Mouse (Mus musculus) C2C12 (cell line): Measurements from ENCODE around the gene Selenoh.

Experiments
- CTCF ChIP-seq: IDR thresholded peaks from one replicate; pipeline ENCODE4 v1.5.1; 2011; ENCODE audit not compliant: control insufficient read depth, insufficient read depth, insufficient read length
- MAX ChIP-seq: IDR thresholded peaks from one replicate; pipeline ENCODE4 v1.6.1; 2011; ENCODE audit warnings: mild to moderate bottlenecking, control low read depth
- MYOD1 ChIP-seq: IDR thresholded peaks from one replicate; pipeline ENCODE4 v1.6.1; 2011; ENCODE audit warnings: low read depth; ENCODE audit not compliant: control insufficient read depth, insufficient read length
- MYOG ChIP-seq: IDR thresholded peaks from one replicate; pipeline ENCODE4 v1.6.1; 2011; ENCODE audit not compliant: control insufficient read depth, insufficient read length; ENCODE audit errors: extremely low read depth
- USF1 ChIP-seq: IDR thresholded peaks from one replicate; pipeline ENCODE4 v1.6.1; 2011; ENCODE audit warnings: low read depth, mild to moderate bottlenecking, control low read depth, moderate library complexity

DNA sequence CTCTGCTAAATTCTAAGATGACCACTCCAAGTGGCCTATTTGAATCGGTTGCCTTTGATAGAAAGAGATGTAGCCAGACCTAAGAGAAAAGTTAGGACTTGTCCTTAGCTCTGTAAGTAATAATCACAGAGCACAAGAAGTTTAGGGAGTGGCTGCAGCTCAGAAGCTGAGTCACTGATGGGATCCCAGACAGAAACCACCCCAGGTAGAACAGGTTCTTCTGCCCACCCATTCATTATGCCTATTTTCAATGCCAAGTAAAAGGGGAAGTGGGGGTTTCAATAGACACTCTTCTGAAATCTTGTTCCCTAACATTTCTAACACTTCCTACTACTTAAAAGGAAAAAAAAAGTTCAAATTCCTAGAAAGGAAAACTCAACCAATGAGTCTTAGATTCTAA lies 34.7 kb upstream of the Selenoh start:
- TF ChIP-seq USF1: no peak
- TF ChIP-seq CTCF: no peak
- no peak for TF ChIP-seq MAX
- no peak for TF ChIP-seq MYOD1
- no peak for TF ChIP-seq MYOG
